Mouse (Mus musculus): ENCODE results near the gene Ptprg.

The Ptprg gene

GRCm38 (mm10) chr14:11687541-11687940, 134.2 kb downstream of the Ptprg start:
- no peak for DNase-seq (ENCODE audit: low spot score)

GRCm38 (mm10) chr14:11688142-11688541, 134.8 kb downstream of the Ptprg start:
- DNase-seq (ENCODE audit: low spot score), result no peak

- no peak for DNase-seq (ENCODE audit: low spot score)
Observed at GRCm38 (mm10) chr14:11690066-11690465, 136.7 kb downstream of the Ptprg start.

- no peak for DNase-seq (ENCODE audit: low spot score)
Observed at GRCm38 (mm10) chr14:11691531-11691930, 138.2 kb downstream of the Ptprg start.

GRCm38 (mm10) chr14:11698880-11699279, 145.5 kb downstream of the Ptprg start:
- DNase-seq (ENCODE audit: low spot score), result no peak

GRCm38 (mm10) chr14:11699654-11700053, 146.3 kb downstream of the Ptprg start:
- no peak for DNase-seq (ENCODE audit: low spot score)

GRCm38 (mm10) chr14:11701516-11702249, 148.4 kb downstream of the Ptprg start:
- DNase-seq (ENCODE audit: low spot score), result no peak

GRCm38 (mm10) chr14:11702770-11703477, 149.6 kb downstream of the Ptprg start:
- DNase-seq (ENCODE audit: low spot score), result no peak

- DNase-seq (ENCODE audit: low spot score), result no peak
Observed at GRCm38 (mm10) chr14:11704871-11705270, 151.5 kb downstream of the Ptprg start.

- DNase-seq (ENCODE audit: low spot score), result no peak
Observed at GRCm38 (mm10) chr14:11709352-11709751, 156.0 kb downstream of the Ptprg start.

- no peak for DNase-seq (ENCODE audit: low spot score)
Observed at GRCm38 (mm10) chr14:11709798-11710197, 156.5 kb downstream of the Ptprg start.

- no peak for DNase-seq (ENCODE audit: low spot score)
Observed at GRCm38 (mm10) chr14:11710410-11711122, 157.2 kb downstream of the Ptprg start.

GRCm38 (mm10) chr14:11712146-11712545, 158.8 kb downstream of the Ptprg start:
- DNase-seq (ENCODE audit: low spot score), result no peak

GRCm38 (mm10) chr14:11716230-11716629, 162.9 kb downstream of the Ptprg start:
- no peak for DNase-seq (ENCODE audit: low spot score)

GRCm38 (mm10) chr14:11718201-11718600, 164.9 kb downstream of the Ptprg start:
- no peak for DNase-seq (ENCODE audit: low spot score)

- no peak for DNase-seq (ENCODE audit: low spot score)
Observed at GRCm38 (mm10) chr14:11719259-11719658, 165.9 kb downstream of the Ptprg start.

- no peak for DNase-seq (ENCODE audit: low spot score)
Observed at GRCm38 (mm10) chr14:11722101-11722500, 168.8 kb downstream of the Ptprg start.

GRCm38 (mm10) chr14:11723876-11724275, 170.5 kb downstream of the Ptprg start:
- DNase-seq (ENCODE audit: low spot score), result no peak

GRCm38 (mm10) chr14:11731223-11731920, 178.0 kb downstream of the Ptprg start:
- no peak for DNase-seq (ENCODE audit: low spot score)

- no peak for DNase-seq (ENCODE audit: low spot score)
Observed at GRCm38 (mm10) chr14:11732376-11732775, 179.0 kb downstream of the Ptprg start.

GRCm38 (mm10) chr14:11743726-11744125, 190.4 kb downstream of the Ptprg start:
- DNase-seq (ENCODE audit: low spot score), result no peak

- DNase-seq (ENCODE audit: low spot score), result no peak
Observed at GRCm38 (mm10) chr14:11752678-11753077, 199.3 kb downstream of the Ptprg start.

Measured in spleen, adult 12 weeks (tissue).